Mouse (Mus musculus) embryonic facial prominence, embryonic 10.5 days (tissue): Measurements from ENCODE around the gene Ing5. TPM values are rescaled to one million over a fixed set of nuclear protein-coding genes. Genes with fewer than 3 reads are reported as not detected.
"Not testable (repeated sequence)": the region's sequence is repeated elsewhere in the genome, so short reads cannot be mapped to it uniquely, and the experiment has no call there.

Experiments
- DNase-seq: peaks from one replicate; pipeline ENCODE4 v3.0.0-alpha.2; 2017; ENCODE audit warnings: low spot score
- H3K27ac ChIP-seq: fragments of 300-500 bp; sonication (generic); replicated peaks from 2 replicates; pipeline ENCODE4 v1.5.1; 2016; ENCODE audit warnings: mild to moderate bottlenecking
- H3K27me3 ChIP-seq: fragments of 300-500 bp; sonication (generic); replicated peaks from 2 replicates; pipeline ENCODE4 v1.6.1; 2016; ENCODE audit warnings: low read depth, mild to moderate bottlenecking; ENCODE audit not compliant: poor library complexity, severe bottlenecking
- H3K36me3 ChIP-seq: fragments of 300-500 bp; sonication (generic); replicated peaks from 2 replicates; pipeline ENCODE4 v1.6.1; 2016; ENCODE audit warnings: mild to moderate bottlenecking, moderate library complexity
- H3K4me1 ChIP-seq: fragments of 300-500 bp; sonication (generic); 2 replicates; pipeline ENCODE4 v1.6.1; 2016
- H3K4me3 ChIP-seq: fragments of 300-500 bp; sonication (generic); 2 replicates; pipeline ENCODE4 v1.5.1; 2016; ENCODE audit warnings: mild to moderate bottlenecking, moderate library complexity
- H3K9me3 ChIP-seq: fragments of 300-500 bp; sonication (generic); 2 replicates; pipeline ENCODE4 v1.6.1; 2016; ENCODE audit warnings: mild to moderate bottlenecking
- WGBS: fragments of 180-500 bp; shearing (Covaris S2); methylation state at CpG from one replicate; pipeline ENCODE4 v1.1.7; 2016; 5-methylcytosine and 5-hydroxymethylcytosine counted together
- polyA plus RNA-seq: library from polyadenylated mRNA; unstranded; fragments of >200 nt; fragmentation: Nextera tagmentation; extraction: Ambion mirVana; gene quantifications from 2 replicates; pipeline ENCODE4 v1.2.1, GENCODE M21; 2016

Ing5 gene
- polyA plus RNA-seq, 1 experiment from 2014 or later: 26.3 TPM

- H3K27me3 ChIP-seq: no peaks in the 10 kb centered on the region
- peak overlapping the region; percentile 89; the same call in 1 of the 2 replicates for H3K27ac ChIP-seq
- peak overlapping the region; percentile 65; the same call in 1 of the 2 replicates for H3K4me3 ChIP-seq
- no peak for DNase-seq
- H3K4me1 ChIP-seq: peaks cover 20% of the 10 kb centered on the region
- WGBS: 77% methylated on average over 3 of the region's 3 CpGs
- H3K36me3 ChIP-seq: peaks cover 35% of the 10 kb centered on the region
- no peaks in the 10 kb centered on the region for H3K9me3 ChIP-seq
Observed at GRCm38 (mm10) chr1:93823796-93824495, 20.2 kb downstream of the Ing5 start.

GRCm38 (mm10) chr1:93824609-93825008 is 20.8 kb downstream of the Ing5 start, which contains the start of gene D2hgdh:
Gene D2hgdh, plus strand, starts transcription at chr1:93824909.
- Histone ChIP-seq H3K27ac (peak within 1 kb of the TSS; percentile 89), H3K4me1 (peaks cover 20% of the 10 kb centered on the region), H3K9me3 (no peaks in the 10 kb centered on the region), H3K4me3 (peak within 1 kb of the TSS; percentile 65), H3K36me3 (peaks cover 29% of the 10 kb centered on the region), H3K27me3 (no peaks in the 10 kb centered on the region)
- WGBS: 4% methylated on average over 10 of the region's 10 CpGs
- DNase-seq: no peak

- peaks cover 25% of the 10 kb centered on the region for H3K36me3 ChIP-seq
- peaks cover 20% of the 10 kb centered on the region for H3K4me1 ChIP-seq
- H3K27me3 ChIP-seq: no peaks in the 10 kb centered on the region
- DNase-seq: peak; percentile 93
- peak overlapping the region; percentile 65 for H3K4me3 ChIP-seq
- no peaks in the 10 kb centered on the region for H3K9me3 ChIP-seq
- WGBS: under 1% methylated on average over 30 of the region's 30 CpGs
- peak overlapping the region; percentile 89 for H3K27ac ChIP-seq
Observed at GRCm38 (mm10) chr1:93825105-93825674, 21.4 kb downstream of the Ing5 start.

- Histone ChIP-seq H3K27me3 (no peaks in the 10 kb centered on the region), H3K27ac (peak overlapping the region; percentile 89), H3K4me1 (peaks cover 20% of the 10 kb centered on the region), H3K4me3 (peak overlapping the region; percentile 65), H3K9me3 (no peaks in the 10 kb centered on the region), H3K36me3 (peaks cover 17% of the 10 kb centered on the region)
- DNase-seq: peak; percentile 21
- 45% methylated on average over 27 of the region's 27 CpGs for WGBS
Observed at GRCm38 (mm10) chr1:93825771-93826539, 22.2 kb downstream of the Ing5 start.

- H3K27ac ChIP-seq: peak overlapping the region; percentile 89
- no peaks in the 10 kb centered on the region for H3K9me3 ChIP-seq
- H3K27me3 ChIP-seq: no peaks in the 10 kb centered on the region
- WGBS: 93% methylated on average over 9 of the region's 9 CpGs
- H3K36me3 ChIP-seq: peaks cover 12% of the 10 kb centered on the region
- peaks cover 20% of the 10 kb centered on the region for H3K4me1 ChIP-seq
- H3K4me3 ChIP-seq: peak overlapping the region; percentile 65
- DNase-seq: no peak
Observed at GRCm38 (mm10) chr1:93826540-93826835, 22.7 kb downstream of the Ing5 start.

- 56% methylated on average over 4 of the region's 4 CpGs for WGBS
- not testable (repeated sequence) for H3K27me3 ChIP-seq, DNase-seq, H3K4me1 ChIP-seq, H3K27ac ChIP-seq, H3K9me3 ChIP-seq, H3K4me3 ChIP-seq
- peaks cover 33% of the 10 kb centered on the region for H3K36me3 ChIP-seq
Observed at GRCm38 (mm10) chr1:93832754-93833360, 29.1 kb downstream of the Ing5 start.

GRCm38 (mm10) chr1:93834671-93835150 is 30.9 kb downstream of the Ing5 start:
- no peak for DNase-seq
- WGBS: 87% methylated on average over 7 of the region's 7 CpGs

GRCm38 (mm10) chr1:93835211-93835610 is 31.4 kb downstream of the Ing5 start:
- Histone ChIP-seq H3K36me3 (peaks cover 35% of the 10 kb centered on the region), H3K4me3 (no peak overlapping the region), H3K27ac (no peak overlapping the region), H3K27me3 (no peaks in the 10 kb centered on the region), H3K4me1 (no peaks in the 10 kb centered on the region), H3K9me3 (no peaks in the 10 kb centered on the region)
- WGBS: 91% methylated on average over 4 of the region's 4 CpGs
- no peak for DNase-seq

More at GRCm38 (mm10) chr1:93834671-93835150, 30.9 kb downstream of the Ing5 start:
- Histone ChIP-seq H3K27ac (no peak overlapping the region), H3K36me3 (peaks cover 36% of the 10 kb centered on the region), H3K4me1 (no peaks in the 10 kb centered on the region), H3K4me3 (no peak overlapping the region), H3K9me3 (no peaks in the 10 kb centered on the region), H3K27me3 (no peaks in the 10 kb centered on the region)

- 92% methylated on average over 6 of the region's 6 CpGs for WGBS
- H3K9me3 ChIP-seq: no peaks in the 10 kb centered on the region
- H3K27ac ChIP-seq: no peak overlapping the region
- H3K27me3 ChIP-seq: no peaks in the 10 kb centered on the region
- peaks cover 35% of the 10 kb centered on the region for H3K36me3 ChIP-seq
- H3K4me3 ChIP-seq: no peak overlapping the region
- H3K4me1 ChIP-seq: no peaks in the 10 kb centered on the region
- no peak for DNase-seq
Observed at GRCm38 (mm10) chr1:93835876-93836531, 32.2 kb downstream of the Ing5 start.

GRCm38 (mm10) chr1:93836532-93836913 is 32.8 kb downstream of the Ing5 start:
- Histone ChIP-seq H3K27me3 (no peaks in the 10 kb centered on the region), H3K36me3 (peaks cover 35% of the 10 kb centered on the region), H3K4me3 (no peak overlapping the region), H3K4me1 (no peaks in the 10 kb centered on the region), H3K27ac (no peak overlapping the region), H3K9me3 (no peaks in the 10 kb centered on the region)
- no peak for DNase-seq
- 91% methylated on average over 2 of the region's 2 CpGs for WGBS

GRCm38 (mm10) chr1:93837335-93837734 is 33.6 kb downstream of the Ing5 start:
- no peak for DNase-seq
- Histone ChIP-seq H3K27ac (no peak overlapping the region), H3K36me3 (peaks cover 35% of the 10 kb centered on the region), H3K27me3 (no peaks in the 10 kb centered on the region), H3K4me3 (no peak overlapping the region), H3K9me3 (no peaks in the 10 kb centered on the region), H3K4me1 (no peaks in the 10 kb centered on the region)
- WGBS: 92% methylated on average over 8 of the region's 8 CpGs

- H3K4me1 ChIP-seq, H3K9me3 ChIP-seq, DNase-seq, H3K27me3 ChIP-seq, H3K4me3 ChIP-seq, H3K27ac ChIP-seq: not testable (repeated sequence)
- peaks cover 35% of the 10 kb centered on the region for H3K36me3 ChIP-seq
- WGBS: 88% methylated on average over 8 of the region's 8 CpGs
Observed at GRCm38 (mm10) chr1:93838569-93838968, 34.8 kb downstream of the Ing5 start.
